ENCODE assay signal across 11 mouse cellular contexts in the genomic region with DNA sequence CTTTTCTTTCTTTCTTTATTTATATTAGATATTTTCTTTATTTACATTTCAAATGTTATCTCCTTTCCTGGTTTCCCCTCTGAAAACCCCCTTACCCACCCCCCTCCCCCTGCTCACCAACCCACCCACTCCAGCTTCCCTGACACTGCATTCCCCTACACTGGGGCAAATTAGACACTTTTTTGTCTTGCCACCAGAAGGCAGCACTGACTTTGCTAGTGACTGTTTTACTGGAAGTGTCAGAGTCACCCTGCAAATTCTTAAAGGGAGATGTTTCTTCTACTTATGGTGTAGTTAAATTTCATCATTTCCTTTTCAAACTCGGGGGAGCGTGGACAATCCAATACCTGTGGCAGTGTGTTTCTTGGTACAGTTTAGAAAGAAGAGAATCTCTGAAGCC.
DNase-seq lines count a peak whose midpoint lies in the region; ATAC-seq and TF ChIP-seq lines count a peak whose summit lies in the region.
"Had no signal": no experiment of that assay in that cellular context is flagged by ENCODE, and none has a peak within 500 bp of the region (broad histone marks: within the 10 kb centered on the region; RNA-seq: fewer than 3 reads in every experiment).

No protein-coding gene starts in this region.

- 78% methylated on average over 2 of the region's 2 CpGs for WGBS in kidney, embryonic 16.5 days
- WGBS in midbrain, postnatal 0 days, result 87% methylated on average over 2 of the region's 2 CpGs
- WGBS in midbrain, embryonic 14.5 days, result 88% methylated on average over 2 of the region's 2 CpGs
- 95% methylated on average over 2 of the region's 2 CpGs for WGBS in hindbrain, embryonic 16.5 days
- WGBS in forebrain, embryonic 16.5 days, result 88% methylated on average over 2 of the region's 2 CpGs

- DNase-seq in kidney, postnatal 14 days, result peak; percentile 17
- DNase-seq in midbrain, postnatal 0 days (ENCODE audit: low spot score), result no peak
- DNase-seq in midbrain, embryonic 14.5 days, result no peak
- DNase-seq: cerebellum, adult 11-12 months; layer of hippocampus, postnatal 36 days had no signal

- no peak overlapping the region for H3K9ac ChIP-seq in kidney, embryonic 16.5 days (replicated peaks; ENCODE audit: low read length)
- H3K9ac ChIP-seq in midbrain, postnatal 0 days (replicated peaks; ENCODE audit: low read length, poor library complexity, severe bottlenecking), result no peak overlapping the region
- no peak overlapping the region for H3K9ac ChIP-seq in midbrain, embryonic 14.5 days (replicated peaks; ENCODE audit: low read length)
- H3K9ac ChIP-seq in hindbrain, embryonic 16.5 days (ENCODE audit: low read depth, low read length), result no peak overlapping the region
- no peak overlapping the region for H3K9ac ChIP-seq in forebrain, embryonic 16.5 days (replicated peaks; ENCODE audit: low read depth, low read length)
- H3K9ac ChIP-seq: embryonic facial prominence, embryonic 15.5 days; lung, embryonic 15.5 days had no signal

- no peaks in the 10 kb centered on the region for H3K4me1 ChIP-seq in kidney, embryonic 16.5 days (ENCODE audit: insufficient read depth, low read length)
- no peaks in the 10 kb centered on the region for H3K4me1 ChIP-seq in midbrain, postnatal 0 days (ENCODE audit: insufficient read depth, low read length)
- no peaks in the 10 kb centered on the region for H3K4me1 ChIP-seq in midbrain, embryonic 14.5 days (ENCODE audit: control insufficient read depth, insufficient read depth, low read length)
- H3K4me1 ChIP-seq in hindbrain, embryonic 16.5 days (ENCODE audit: control insufficient read depth, insufficient read depth, low read depth, low read length), result no peaks in the 10 kb centered on the region
- H3K4me1 ChIP-seq in forebrain, embryonic 16.5 days (replicated peaks; ENCODE audit: control insufficient read depth, insufficient read depth, low read length), result peaks cover 4% of the 10 kb centered on the region; the same call in 1 of the 2 replicates
- H3K4me1 ChIP-seq: embryonic facial prominence, embryonic 15.5 days had no signal

- no peak overlapping the region for H3K27ac ChIP-seq in kidney, embryonic 16.5 days (ENCODE audit: low read length)
- H3K27ac ChIP-seq in midbrain, postnatal 0 days (ENCODE audit: low read depth, low read length), result no peak overlapping the region
- no peak overlapping the region for H3K27ac ChIP-seq in midbrain, embryonic 14.5 days (replicated peaks; ENCODE audit: low read depth, low read length)
- H3K27ac ChIP-seq in hindbrain, embryonic 16.5 days (ENCODE audit: low read depth, low read length), result no peak overlapping the region
- H3K27ac ChIP-seq in forebrain, embryonic 16.5 days (ENCODE audit: low read length), result no peak overlapping the region
- H3K27ac ChIP-seq: embryonic facial prominence, embryonic 15.5 days; lung, embryonic 15.5 days had no signal

- H3K36me3 ChIP-seq in kidney, embryonic 16.5 days (ENCODE audit: insufficient read depth, low read length), result no peaks in the 10 kb centered on the region
- no peaks in the 10 kb centered on the region for H3K36me3 ChIP-seq in midbrain, postnatal 0 days (ENCODE audit: insufficient read depth, low read length)
- H3K36me3 ChIP-seq in midbrain, embryonic 14.5 days (ENCODE audit: control insufficient read depth, insufficient read depth, low read length), result no peaks in the 10 kb centered on the region
- H3K36me3 ChIP-seq in hindbrain, embryonic 16.5 days (ENCODE audit: control insufficient read depth, insufficient read depth, low read length), result no peaks in the 10 kb centered on the region
- no peaks in the 10 kb centered on the region for H3K36me3 ChIP-seq in forebrain, embryonic 16.5 days (ENCODE audit: control insufficient read depth, insufficient read depth)
- H3K36me3 ChIP-seq: embryonic facial prominence, embryonic 15.5 days; lung, embryonic 15.5 days had no signal

- no peaks in the 10 kb centered on the region for H3K9me3 ChIP-seq in kidney, embryonic 16.5 days (ENCODE audit: low read length)
- no peaks in the 10 kb centered on the region for H3K9me3 ChIP-seq in midbrain, postnatal 0 days (ENCODE audit: low read length)
- no peaks in the 10 kb centered on the region for H3K9me3 ChIP-seq in midbrain, embryonic 14.5 days (ENCODE audit: control insufficient read depth, low read length)
- no peaks in the 10 kb centered on the region for H3K9me3 ChIP-seq in hindbrain, embryonic 16.5 days (ENCODE audit: control insufficient read depth, low read length)
- H3K9me3 ChIP-seq in forebrain, embryonic 16.5 days (ENCODE audit: control insufficient read depth, low read length), result no peaks in the 10 kb centered on the region
- H3K9me3 ChIP-seq: embryonic facial prominence, embryonic 15.5 days; lung, embryonic 15.5 days had no signal

- H3K4me2 ChIP-seq in kidney, embryonic 16.5 days (replicated peaks; ENCODE audit: low read depth, low read length), result no peak overlapping the region
- no peak overlapping the region for H3K4me2 ChIP-seq in midbrain, postnatal 0 days (ENCODE audit: low read depth, low read length, poor library complexity, severe bottlenecking)
- H3K4me2 ChIP-seq in midbrain, embryonic 14.5 days (ENCODE audit: low read length), result no peak overlapping the region
- H3K4me2 ChIP-seq in hindbrain, embryonic 16.5 days (ENCODE audit: low read length), result no peak overlapping the region
- H3K4me2 ChIP-seq in forebrain, embryonic 16.5 days (ENCODE audit: low read length), result no peak overlapping the region
- H3K4me2 ChIP-seq: embryonic facial prominence, embryonic 15.5 days; lung, embryonic 15.5 days had no signal

- peaks cover 2% of the 10 kb centered on the region; the same call in 1 of the 2 replicates for H3K27me3 ChIP-seq in kidney, embryonic 16.5 days (ENCODE audit: insufficient read depth, low read length)
- H3K27me3 ChIP-seq in midbrain, postnatal 0 days (ENCODE audit: insufficient read depth, low read length), result no peaks in the 10 kb centered on the region
- H3K27me3 ChIP-seq in midbrain, embryonic 14.5 days (ENCODE audit: control insufficient read depth, insufficient read depth, low read length), result no peaks in the 10 kb centered on the region
- H3K27me3 ChIP-seq in hindbrain, embryonic 16.5 days (replicated peaks; ENCODE audit: control insufficient read depth, insufficient read depth, low read length), result no peaks in the 10 kb centered on the region
- H3K27me3 ChIP-seq in forebrain, embryonic 16.5 days (replicated peaks; ENCODE audit: control insufficient read depth, insufficient read depth, low read length), result no peaks in the 10 kb centered on the region
- H3K27me3 ChIP-seq: embryonic facial prominence, embryonic 15.5 days; lung, embryonic 15.5 days had no signal

- TF ChIP-seq CTCF in midbrain, postnatal 0 days (IDR thresholded peaks at IDR 0.05), result 0 out of 2 replicates have a peak, but pooled peaks have one; percentile 11

- no peak for ATAC-seq in kidney, embryonic 16.5 days (ENCODE audit: low FRiP score, low TSS enrichment)
- no peak for ATAC-seq in midbrain, postnatal 0 days (ENCODE audit: low FRiP score)
- ATAC-seq in midbrain, embryonic 14.5 days (ENCODE audit: low FRiP score, low TSS enrichment), result no peak
- 0 out of 2 replicates have a peak, but pooled peaks have one; percentile 45 for ATAC-seq in common myeloid progenitor, adult 5-6 weeks (replicated peaks; ENCODE audit: low read depth, poor library complexity, severe bottlenecking)
- ATAC-seq in hindbrain, embryonic 16.5 days, result no peak
- no peak for ATAC-seq in forebrain, embryonic 16.5 days

- H3K4me3 ChIP-seq in kidney, embryonic 16.5 days (ENCODE audit: low read length), result no peak overlapping the region
- no peak overlapping the region for H3K4me3 ChIP-seq in midbrain, postnatal 0 days (ENCODE audit: low read depth, low read length)
- H3K4me3 ChIP-seq in midbrain, embryonic 14.5 days (replicated peaks; ENCODE audit: low read depth, low read length), result no peak overlapping the region
- H3K4me3 ChIP-seq in hindbrain, embryonic 16.5 days (ENCODE audit: low read length), result no peak overlapping the region
- no peak overlapping the region for H3K4me3 ChIP-seq in forebrain, embryonic 16.5 days (replicated peaks; ENCODE audit: low read length)
- H3K4me3 ChIP-seq: embryonic facial prominence, embryonic 15.5 days; lung, embryonic 15.5 days had no signal
